Mouse (Mus musculus): ENCODE measurements at regions not wholly inside any gene's neighbourhood (a gene's known extent, or its start where the extent isn't known, plus 50 kb on each side); places are given as distances from the start of the nearest gene placed in this dataset.

DNA sequence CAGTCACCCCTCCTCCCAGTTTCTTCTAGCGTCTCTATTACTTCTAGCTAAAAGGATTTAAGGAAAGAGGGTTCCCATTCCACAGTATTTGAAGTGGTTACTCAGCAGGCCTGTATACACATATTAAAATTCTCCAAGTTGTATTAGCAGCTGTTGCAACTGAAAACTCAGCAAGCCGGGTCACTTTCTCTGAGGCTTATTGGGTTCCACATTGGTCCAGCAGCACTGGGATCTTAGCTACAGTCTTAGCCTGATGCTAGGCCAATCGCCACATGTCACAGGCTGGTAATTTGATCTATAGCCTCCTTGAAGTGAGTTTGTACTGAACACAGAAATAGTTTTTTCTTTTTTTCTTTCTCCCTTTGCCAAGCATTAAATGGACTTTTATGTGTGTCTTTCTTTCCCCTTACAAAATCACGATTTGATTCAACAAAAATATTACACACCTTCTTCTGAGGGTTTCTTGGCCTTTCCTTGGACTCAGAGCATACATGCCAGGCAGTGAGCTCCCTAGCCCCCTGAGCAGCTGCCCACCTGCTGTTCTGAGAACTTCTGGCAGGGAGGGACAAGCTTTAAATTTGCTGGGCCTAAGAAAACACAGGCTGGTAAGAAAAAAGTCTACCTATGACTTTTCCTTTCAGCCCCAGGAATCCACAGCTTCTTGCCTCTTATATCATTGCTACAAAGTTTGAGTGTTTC, 297.3 kb downstream of the Kcnrg start:
- DNase-seq: no peak

DNA sequence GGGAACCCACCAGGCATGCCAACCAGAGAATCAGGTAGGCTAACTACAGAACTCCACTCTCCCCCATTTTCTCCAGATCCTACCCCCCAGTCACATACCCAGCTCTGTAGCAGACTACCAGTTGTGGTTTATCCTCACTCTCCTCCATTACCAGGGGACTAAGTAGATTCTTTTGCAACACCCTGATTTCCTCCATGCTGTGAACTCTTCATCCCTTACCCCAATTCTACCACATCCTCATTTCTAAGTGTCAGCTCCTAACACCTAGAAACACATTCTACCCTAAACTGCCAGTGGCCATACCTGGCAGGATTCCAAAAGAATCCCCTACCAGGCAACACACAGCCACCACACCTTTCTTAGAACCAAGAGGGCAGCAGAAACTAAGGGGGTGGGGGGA, 310.9 kb downstream of the Kcnrg start:
- DNase-seq: no peak

DNA sequence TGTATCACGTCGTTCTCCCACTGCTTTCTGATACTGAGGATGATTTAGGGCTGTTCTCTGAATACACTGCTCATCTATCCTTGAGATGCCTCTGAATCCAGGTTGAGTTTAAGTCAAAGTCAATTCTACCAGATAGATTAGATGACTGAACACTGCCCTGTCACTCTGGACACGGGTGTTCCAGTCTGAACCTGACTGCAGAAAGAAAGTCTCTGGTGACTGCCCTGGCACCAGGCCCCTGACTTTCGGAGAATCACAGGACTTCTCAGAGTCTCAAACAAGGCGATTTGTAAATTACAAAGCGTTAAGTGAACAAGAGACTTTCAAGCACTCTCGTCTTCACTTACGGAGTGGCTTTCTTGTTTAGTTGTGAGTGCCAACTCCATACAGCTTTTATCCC, 324.6 kb downstream of the Kcnrg start:
- no peak for DNase-seq

DNA sequence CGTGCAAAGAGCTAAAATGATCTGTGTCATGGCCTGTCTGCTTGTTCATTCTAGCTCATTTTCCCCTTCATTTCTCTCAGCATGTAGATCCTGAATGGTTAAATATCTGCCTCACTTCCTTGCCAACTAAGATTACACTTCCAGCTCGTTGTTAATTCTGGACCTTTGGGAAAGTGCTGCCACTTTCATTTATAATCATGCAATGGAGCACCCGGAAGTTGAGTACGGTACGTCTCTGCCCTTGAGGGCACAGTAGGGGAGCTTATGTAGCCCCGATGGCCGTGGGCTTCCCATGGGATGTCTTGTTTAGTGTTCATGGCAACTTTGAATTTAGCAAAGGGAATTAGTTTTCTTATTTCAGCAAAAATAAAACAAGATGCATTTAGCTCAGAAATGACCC, 334.4 kb downstream of the Kcnrg start:
- no peak for DNase-seq

DNA sequence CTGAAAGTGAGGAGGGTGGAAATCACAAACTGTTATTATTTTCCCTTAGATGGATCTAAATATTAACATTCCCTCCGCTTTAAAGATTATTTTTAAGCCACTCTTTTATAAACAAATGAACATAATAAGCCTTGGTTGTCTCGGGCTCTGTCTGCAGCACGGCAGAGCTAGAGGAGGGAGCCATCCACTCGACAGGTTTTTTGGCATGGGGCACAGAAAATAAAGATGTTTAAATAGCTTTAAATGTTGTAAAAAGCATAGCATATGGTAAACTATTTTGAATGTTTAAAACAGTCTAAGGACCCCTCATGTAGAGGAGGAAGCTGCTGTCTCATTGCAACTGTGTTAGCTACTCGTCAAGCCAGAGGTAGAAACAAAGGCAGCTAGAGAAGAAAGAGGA, 338.4 kb downstream of the Kcnrg start:
- no peak for DNase-seq

DNA sequence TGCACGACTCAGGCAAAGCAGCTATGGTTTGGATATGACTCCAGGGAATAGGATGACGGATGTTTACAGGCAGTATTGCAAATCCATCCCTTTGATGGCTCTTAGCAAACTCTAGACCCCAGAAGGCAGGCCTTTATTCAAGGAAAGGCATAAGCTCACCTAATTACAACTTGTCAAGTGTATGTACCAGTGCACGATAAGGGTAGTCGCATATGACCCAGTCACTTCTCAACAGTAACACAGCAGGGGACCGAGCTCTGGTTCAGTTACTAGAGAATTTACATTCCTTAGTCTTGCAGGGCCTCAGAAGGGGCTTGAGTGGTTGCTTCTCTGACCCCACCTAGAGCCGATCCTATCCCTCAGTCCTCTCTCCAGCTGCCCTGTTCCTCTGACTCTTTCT, 342.2 kb downstream of the Kcnrg start:
- no peak for DNase-seq

DNA sequence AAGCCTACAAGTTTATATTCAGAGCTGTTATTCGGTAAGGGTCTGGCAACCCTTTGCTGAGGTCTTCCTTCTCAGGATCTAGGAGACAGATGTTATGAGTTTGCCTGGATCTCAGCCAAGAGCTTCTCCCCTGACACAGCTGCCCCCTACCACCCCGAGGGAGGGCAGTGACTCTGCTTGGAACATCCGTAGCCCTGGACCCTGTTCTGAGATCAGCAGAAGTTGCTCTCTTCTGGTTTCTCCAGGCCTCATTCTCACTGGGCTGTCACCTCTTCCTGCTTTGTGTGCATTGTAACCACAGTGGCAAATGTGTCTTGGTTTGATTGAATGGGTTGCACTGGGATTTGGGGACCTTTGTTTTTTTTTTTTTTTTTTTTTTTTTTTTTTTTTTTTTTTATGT, 342.4 kb upstream of the Rnaseh2b start:
- DNase-seq: no peak

DNA sequence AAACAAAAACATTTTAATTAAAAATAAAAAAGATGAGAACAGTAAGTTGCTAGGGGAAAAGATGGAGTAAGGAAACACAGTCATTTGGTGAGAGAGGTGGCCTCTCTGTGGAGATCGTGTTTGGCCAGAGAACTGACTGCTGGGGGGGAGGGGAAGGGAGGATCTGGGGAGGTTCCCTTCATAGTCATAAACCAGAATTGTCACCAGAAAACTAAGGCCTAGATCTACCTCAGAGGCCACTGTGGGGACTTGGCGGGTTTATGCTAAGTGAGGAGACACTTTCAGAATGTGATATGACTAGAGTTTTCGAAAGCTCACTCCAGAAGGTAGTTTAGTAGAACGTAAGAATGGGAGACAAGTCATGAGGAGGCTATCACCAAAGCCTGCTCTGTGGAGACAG, 339.4 kb upstream of the Rnaseh2b start:
- DNase-seq: no peak

DNA sequence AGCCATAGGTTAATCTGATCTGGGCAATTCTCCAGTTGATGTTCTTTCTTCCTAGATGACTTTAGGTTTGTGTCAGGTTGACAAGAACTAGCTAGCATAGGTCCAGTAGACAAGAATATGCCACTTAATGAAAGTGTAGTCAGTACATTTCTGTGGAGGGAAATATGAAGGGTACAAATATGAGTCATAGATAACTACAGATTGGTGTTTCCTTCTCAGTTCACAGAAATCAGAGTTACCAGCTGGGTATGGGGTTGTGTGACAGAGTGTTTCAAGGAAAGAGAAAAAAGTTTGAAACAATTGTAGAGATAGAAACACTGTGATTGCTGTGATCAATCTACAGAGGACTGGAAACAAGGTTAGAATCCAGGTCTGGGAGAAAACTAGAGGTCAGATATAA, 337.0 kb upstream of the Rnaseh2b start:
- no peak for DNase-seq

DNA sequence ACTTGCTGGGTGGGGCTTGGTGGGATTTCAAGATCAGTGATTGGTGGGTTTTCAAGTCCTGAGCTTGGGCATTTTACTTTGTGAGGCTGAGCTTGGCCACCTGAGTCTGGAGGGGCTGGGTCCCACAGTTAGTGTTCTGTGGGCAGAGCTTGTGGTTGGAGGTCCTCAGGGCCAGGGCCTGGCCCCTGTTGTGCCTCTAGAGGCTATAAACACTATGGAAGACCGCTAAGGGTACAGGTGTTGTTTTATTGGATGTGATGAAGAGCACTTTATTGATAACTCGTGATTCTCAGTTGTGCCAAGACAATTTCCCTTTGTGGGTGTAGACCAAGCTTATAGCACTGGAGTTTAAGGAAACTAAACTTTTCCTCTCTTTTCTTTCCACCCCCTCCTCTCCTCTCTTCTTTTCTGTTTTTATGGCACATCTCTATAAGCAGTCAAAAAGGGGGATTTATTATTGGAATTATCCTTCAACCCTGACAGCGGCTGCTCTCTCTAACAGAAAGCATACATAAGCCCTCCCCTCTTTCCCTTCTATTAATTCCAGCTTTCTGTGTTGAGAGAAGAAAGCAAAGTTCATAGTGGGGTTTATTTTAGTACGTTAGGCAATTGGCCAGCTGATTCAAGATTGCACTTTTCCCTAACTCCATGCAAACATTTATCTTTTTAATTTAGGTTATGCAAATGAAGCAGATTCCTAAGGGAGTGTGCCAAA, 332.0 kb upstream of the Rnaseh2b start:
- no peak for DNase-seq

DNA sequence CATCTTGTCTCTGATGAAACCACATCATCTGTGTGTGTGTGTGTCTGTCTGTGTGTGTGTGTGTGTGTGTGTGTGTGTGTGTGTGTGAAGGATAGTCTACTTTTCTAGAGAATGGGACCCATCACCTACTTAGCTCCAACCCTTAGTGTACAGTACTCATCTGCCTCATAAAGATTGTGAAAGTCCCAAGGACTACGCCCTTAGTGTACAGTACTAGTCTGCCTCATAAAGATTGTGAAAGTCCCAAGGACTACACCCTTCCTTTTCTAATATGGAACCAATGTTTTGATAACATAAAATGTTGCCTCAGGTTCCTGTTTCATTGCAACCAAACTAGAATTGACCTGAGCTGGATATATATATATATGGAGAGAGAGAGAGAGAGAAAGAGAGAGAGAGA, 323.9 kb upstream of the Rnaseh2b start:
- no peak for DNase-seq

DNA sequence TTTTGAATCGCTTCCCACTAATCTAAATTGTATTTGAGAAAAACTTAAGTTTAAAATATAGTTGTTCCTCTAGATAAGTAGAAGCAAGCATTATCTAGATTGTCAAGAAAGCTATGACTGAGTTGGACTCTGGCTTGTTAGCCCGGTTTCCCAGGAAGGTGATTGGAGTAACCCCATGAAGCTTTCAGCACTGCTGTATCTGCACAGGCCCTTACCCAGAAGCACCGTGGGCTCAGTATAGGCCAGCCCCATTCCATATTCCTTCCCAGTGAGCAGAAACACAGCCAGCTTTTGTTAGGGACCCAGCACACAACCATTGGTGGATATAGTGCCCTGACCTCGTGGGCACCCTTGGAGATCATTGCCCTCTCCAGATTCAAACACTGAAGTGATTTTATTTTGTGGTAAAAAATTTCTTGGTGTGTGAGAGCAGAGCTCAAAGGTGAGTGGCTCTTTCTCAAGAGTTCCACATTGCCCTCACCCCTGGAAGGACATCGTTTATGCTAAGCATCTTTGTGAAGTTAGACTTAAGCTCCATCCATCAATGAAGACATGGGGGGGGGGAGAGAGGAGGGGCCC, 323.3 kb upstream of the Rnaseh2b start:
- no peak for DNase-seq

DNA sequence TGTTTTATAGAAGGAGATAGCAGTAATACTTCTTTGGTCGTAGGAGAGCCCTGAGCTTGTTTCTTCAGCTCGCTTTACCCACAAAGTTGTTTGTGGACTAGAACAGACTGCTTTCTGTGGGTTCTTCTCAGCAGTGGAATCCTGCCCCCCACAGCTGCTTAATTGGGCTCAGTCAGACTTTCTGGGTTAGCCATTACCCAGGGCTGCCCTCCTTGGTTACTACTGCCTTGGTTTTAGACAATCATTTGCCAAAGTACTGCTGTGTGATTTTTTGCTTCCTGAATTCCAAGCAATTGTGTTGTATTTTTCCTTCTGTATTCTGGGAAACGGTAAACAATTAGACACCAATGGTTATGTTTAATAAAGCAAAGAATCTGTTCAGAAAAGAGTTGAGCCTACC, 321.8 kb upstream of the Rnaseh2b start:
- DNase-seq: no peak

DNA sequence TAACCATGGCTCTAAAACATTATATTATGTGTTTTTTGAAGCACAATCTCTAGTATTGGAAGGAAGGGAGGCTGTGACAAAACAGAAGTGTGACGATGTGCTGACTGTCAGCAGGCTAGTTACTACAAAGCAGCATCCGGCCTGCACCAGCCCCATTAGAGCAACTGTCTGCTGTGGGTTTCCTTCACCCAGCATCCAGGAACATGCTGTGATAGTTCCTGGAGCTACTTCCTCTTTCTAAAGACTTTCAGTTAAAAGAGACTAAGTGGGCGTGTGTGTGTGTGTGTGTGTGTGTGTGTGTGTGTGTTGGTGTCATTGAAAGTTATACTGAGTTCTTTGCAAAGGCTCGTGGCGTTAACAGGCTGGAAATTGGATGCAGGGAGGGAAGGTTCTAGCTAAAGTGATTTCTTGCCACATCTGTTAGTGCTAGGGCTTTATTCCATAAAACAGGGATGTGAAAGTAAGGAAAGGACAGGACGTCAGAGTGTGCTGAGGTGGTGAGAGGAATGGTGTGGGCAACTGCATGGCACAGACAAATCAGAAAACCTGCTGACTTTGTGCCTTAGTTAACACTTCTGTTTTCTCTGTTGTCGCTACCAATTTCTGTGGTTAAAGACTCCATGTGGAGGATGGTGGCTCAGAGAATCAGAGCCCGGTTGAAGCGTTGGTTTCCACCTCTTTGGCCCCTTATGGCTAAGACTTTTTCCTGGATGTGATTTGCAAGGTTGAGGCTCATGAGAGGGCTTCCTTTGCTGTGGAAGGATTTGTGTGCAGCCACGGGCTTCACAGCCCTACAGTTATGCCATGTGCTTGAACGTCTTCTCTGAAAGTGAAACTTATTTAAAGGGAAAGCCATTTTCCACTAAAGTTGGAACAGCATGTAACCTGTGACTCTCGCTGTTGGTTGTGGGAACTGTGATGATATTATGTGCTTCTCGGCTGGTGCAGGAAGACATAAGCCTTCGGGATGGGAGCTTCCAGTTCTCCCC, 321.0 kb upstream of the Rnaseh2b start:
- peak; percentile 48 to 62 for DNase-seq

DNA sequence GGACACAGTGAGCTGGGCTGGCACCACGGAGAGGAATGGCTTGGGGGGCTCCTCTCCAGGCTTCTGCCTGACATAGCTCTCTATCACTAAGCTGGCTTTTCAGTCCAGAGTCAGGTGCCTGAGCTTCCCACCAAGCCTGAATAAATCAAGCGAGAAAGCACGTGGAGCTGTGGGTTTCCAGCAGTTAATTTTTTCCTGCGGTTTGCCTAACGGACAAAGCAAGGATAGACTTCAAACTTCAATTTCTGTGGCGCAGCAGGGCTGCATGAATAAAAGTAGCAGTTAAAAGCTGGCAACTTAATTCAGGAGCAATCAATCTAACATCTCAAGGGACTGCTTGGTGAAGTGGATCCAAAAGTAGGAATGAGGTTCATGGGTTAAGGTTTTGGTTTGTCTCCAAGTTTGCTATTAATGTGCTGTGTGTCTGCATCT, 317.1 kb upstream of the Rnaseh2b start:
- DNase-seq: no peak

DNA sequence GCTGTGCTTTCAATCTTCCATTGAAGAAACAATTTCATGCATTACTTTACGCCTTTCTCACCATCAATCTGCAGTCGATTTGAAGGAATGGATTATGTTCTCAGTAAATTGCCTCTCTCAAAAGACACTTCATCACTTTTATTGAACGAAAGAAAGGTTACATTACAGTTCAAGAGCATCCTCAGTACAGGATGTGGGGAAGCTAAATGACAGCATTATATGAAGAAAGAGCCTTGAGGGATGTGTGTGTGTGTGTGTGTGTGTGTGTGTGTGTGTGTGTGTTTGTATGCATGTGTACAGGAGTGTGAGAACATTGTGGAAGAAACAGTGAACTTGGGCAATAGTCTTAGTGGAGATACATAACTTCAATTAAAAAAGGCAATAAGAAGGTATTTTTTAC, 311.8 kb upstream of the Rnaseh2b start:
- no peak for DNase-seq

DNA sequence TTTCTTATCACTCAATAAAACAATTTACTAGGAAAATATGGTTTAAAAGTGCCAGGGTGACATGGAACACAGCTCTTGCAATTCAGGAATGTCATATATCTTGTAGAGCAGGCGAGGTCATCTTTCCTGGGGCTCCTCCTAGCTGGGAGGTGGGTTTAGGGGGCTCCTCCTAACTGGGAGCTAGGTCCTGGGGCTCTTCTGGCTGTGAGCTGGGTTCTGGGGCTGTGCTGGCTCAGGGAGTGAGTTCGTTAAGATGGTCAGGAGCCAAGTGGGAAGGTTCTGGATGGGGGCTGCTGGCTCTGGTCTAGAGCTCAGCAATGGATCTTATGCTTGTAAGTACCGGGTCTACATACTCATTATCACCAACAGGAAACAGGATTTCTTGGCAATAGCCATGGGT, 306.8 kb upstream of the Rnaseh2b start:
- no peak for DNase-seq

DNA sequence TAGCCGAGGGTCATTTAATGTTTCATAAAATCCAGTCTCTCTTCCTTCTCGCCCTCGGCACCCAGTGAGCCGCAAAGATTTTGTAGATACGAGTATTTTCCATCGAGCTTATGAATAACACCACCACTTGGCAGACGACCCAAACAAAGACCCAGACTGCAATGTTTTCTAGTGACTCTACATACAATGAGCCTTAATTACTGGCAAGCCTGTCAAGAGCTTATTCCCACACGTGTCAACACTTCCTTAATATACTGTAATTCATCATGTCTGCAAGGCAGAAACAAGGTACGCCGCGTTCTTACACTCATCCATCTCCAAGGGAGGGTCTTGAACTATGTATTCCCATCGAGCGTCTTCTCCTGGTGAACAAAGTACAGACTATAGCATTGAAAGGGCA, 306.2 kb upstream of the Rnaseh2b start:
- DNase-seq: no peak

DNA sequence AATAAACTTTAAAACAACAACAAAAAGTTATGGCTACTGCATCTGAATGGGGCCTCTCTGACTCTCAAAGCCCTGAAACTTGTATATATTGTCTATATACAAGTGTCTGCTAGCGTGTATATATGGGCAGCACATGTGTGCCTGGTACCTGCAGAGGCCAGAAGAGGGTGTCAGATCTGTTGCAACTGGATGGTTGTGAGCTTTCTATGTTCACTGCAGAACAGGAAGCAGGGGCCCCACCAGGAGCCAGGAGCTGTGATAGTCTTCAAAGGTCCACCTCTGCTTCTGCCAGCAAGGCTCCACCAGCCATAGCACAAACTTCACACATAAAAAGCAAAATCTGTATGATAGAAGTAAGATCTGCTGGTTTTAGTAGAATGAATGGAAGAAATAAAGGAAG, 297.1 kb upstream of the Rnaseh2b start:
- peak; percentile 9 to 24 for DNase-seq

DNA sequence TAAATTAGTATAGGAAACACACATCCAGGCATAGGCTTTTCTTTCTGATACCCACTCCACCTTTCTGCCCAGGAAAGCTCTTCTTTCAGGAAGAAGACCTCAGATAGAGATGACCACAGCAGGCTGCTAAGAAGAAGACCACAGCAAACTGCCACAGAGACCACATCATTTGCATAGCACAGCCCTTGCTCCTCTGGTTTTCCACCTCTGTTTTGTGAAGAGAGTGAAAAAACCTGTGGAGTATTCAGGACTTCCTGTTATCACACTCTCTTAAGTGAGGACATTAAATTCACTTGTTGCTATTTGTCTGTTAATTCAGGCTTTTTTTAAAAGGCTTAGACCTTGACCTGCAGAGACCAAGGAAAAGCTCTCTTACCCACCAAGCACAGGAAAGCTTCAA, 294.7 kb upstream of the Rnaseh2b start:
- DNase-seq: no peak

DNA sequence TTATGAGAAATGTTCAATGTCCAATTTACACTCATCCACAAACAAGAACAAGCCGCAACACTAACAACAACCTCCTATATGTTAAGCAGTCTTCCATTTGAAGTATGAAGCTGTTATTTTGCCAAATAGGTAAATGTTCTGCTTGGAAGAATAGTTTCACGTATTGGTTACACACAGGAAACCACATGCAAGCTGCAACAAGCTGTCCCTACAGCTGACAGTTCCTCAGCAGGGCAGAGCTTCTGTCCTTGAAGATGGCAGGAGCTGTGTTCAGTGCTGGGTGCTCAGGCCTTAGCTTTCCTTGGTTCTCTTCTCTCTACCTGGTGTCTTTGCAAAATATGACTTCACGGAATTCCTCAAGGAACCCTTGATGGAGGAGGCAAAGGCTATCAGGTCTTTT, 294.1 kb upstream of the Rnaseh2b start:
- no peak for DNase-seq

DNA sequence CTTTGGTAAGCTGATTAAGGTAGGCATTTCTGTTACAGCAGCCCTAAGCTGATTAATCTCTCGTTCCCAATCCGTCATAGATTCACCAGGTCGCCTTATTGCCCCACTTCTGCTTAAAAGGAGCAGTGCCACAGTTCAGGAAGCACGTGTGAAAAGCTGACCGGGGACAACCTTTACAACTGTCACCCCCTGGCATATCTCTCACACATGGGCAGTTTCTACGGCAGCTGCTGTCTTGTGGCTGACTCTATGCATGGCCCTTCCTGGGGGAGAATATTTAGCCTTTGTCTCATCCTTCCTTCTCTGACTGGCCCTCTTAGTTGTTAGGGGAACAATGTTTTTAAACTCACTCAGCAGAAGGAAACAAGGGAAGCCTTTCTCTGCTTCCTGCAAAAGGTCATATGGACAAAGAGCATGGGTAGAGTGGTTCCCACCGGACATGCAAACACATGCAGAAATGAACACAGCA, 290.9 kb upstream of the Rnaseh2b start:
- no peak for DNase-seq

DNA sequence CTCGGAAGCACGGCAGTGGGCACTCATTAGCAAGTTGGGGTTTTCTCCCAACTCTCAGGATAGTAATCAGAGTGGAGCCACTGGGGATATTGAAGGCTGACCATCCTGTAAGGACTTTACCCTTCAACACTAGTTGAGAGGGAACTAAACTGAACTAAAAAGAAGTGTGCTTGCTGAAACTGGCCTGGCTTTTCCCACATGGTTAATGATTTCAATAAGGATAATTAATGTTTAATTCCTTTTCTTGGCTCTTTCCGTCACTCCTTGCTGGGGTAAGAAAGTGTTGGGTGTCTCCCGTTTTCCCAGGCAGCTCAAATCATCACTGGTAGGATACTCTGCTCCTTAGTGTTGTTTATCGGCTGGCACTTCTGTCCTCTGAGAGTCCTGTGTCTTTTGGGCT, 290.3 kb upstream of the Rnaseh2b start:
- no peak for DNase-seq
